Mouse (Mus musculus): ENCODE measurements around the gene Rhof. TPM values are rescaled to one million over a fixed set of nuclear protein-coding genes. Genes with fewer than 3 reads are reported as not detected.
A peak's percentile ranks its signal among the peaks of the same experiment; 100 is the strongest.

Rhof gene
- polyA plus RNA-seq, 1 experiment = 32.3 TPM

DNA sequence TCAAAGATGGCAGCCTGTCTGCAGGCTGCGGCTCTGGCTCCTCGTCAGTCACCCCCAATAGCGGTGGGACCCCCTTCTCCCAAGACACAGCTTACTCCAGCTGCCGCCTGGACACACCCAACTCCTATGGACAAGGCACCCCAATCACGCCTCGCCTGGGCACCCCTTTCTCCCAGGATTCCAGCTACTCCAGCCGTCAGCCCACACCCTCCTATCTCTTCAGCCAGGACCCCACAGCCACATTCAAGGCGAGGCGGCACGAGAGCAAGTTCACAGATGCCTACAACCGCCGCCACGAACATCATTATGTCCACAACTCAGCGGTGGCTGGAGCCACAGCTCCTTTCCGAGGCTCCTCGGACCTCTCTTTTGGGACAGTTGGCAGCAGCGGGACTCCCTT is 15.1 kb upstream of the Rhof start:
- Histone ChIP-seq H3K27me3 (ENCODE audit: control insufficient read depth, insufficient read depth, low read length) (no peaks in the 10 kb centered on the region), H3K4me1 (ENCODE audit: control insufficient read depth, insufficient read depth, low read length) (peaks cover 26% of the 10 kb centered on the region), H3K27ac (ENCODE audit: insufficient read depth, low read length) (no peak overlapping the region), H3K4me3 (replicated peaks; ENCODE audit: insufficient read depth, low read depth, low read length) (no peak overlapping the region)
- no peak for TF ChIP-seq CTCF (IDR thresholded peaks at IDR 0.05; ENCODE audit: borderline replicate concordance, insufficient read depth, low read depth, low read length)
- TF ChIP-seq POLR2A (IDR thresholded peaks at IDR 0.05; ENCODE audit: borderline replicate concordance, insufficient read depth, low read length) = no peak
- WGBS = 47% methylated on average over 17 of the region's 17 CpGs
- peak in 1 of 2 experiments; percentile 42 for DNase-seq

DNA sequence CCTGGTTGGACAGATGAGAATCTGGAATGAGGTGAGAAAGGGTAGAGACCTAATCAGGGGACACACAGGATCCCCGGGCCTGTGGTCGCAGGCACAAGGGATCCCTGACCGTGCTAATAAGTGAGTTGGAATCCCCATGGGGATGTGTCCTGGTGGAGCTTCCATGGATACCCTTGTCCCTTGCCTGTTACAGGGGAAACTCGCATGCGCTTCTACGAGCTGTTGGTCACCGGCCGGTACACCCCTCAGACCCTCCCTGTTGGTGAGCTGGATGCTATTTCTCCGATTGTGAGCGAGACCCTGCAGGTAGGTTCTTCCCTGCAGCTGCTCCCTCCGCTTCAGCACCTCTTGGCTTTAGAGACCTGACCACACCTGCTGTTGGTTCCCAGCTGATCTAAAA is 13.9 kb upstream of the Rhof start:
- Histone ChIP-seq H3K4me3 (replicated peaks; ENCODE audit: insufficient read depth, low read depth, low read length) (no peak overlapping the region), H3K27ac (ENCODE audit: insufficient read depth, low read length) (no peak overlapping the region), H3K27me3 (ENCODE audit: control insufficient read depth, insufficient read depth, low read length) (no peaks in the 10 kb centered on the region), H3K4me1 (ENCODE audit: control insufficient read depth, insufficient read depth, low read length) (peaks cover 26% of the 10 kb centered on the region)
- WGBS = 75% methylated on average over 11 of the region's 11 CpGs
- TF ChIP-seq POLR2A (IDR thresholded peaks at IDR 0.05; ENCODE audit: borderline replicate concordance, insufficient read depth, low read length) (no peak), CTCF (IDR thresholded peaks at IDR 0.05; ENCODE audit: borderline replicate concordance, insufficient read depth, low read depth, low read length) (no peak)
- no peak for DNase-seq

DNA sequence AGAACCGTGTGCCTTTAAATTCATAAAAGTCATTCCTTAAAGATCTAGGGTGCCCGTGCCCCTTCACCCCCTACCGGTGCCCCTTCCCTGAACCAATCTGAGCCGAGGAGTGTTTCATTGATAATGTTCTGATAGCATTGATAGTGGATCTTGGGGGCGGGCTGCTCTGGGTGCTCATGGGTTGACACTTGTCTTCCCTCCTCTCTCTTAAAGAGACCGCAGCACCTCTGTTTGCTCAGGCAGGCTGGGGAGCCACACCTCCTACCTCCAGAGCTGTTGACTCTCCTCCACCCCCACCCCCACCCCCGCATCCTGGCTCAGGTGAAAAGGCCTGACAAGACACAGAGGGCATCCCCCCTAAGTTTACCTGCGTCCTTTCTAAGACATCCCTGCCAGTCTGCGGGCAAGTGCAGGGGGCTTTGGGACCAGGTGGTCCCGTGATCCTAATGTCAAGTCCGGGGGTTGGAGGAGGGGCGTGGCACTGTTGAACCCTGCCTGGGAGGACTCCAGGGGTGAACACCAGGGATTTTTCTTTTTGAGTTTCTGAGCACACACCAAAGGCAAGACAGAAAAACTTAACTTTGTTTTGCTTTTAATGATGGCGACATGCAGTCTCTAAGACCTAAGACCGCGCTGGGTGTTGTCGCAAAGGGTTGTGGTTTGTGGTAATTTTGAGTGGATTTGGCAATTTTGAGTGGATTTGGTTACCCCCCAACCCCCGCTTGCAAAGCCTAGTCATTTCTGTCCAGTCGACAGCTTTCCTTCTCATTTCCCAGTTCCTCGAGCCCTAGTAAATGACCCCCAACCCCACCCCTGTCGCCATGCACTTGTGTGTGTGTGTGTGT is 12.5 kb upstream of the Rhof start:
- H3K4me3 ChIP-seq (replicated peaks; ENCODE audit: insufficient read depth, low read depth, low read length) = peak overlapping the region; percentile 64
- no peaks in the 10 kb centered on the region for H3K27me3 ChIP-seq (ENCODE audit: control insufficient read depth, insufficient read depth, low read length)
- H3K27ac ChIP-seq (ENCODE audit: insufficient read depth, low read length) = no peak overlapping the region
- WGBS = 33% methylated on average over 20 of the region's 20 CpGs
- peak in 1 of 2 experiments; percentile 35 for DNase-seq
- peaks cover 26% of the 10 kb centered on the region for H3K4me1 ChIP-seq (ENCODE audit: control insufficient read depth, insufficient read depth, low read length)
- no peak for TF ChIP-seq POLR2A (IDR thresholded peaks at IDR 0.05; ENCODE audit: borderline replicate concordance, insufficient read depth, low read length)
- TF ChIP-seq CTCF (IDR thresholded peaks at IDR 0.05; ENCODE audit: borderline replicate concordance, insufficient read depth, low read depth, low read length) = no peak

DNA sequence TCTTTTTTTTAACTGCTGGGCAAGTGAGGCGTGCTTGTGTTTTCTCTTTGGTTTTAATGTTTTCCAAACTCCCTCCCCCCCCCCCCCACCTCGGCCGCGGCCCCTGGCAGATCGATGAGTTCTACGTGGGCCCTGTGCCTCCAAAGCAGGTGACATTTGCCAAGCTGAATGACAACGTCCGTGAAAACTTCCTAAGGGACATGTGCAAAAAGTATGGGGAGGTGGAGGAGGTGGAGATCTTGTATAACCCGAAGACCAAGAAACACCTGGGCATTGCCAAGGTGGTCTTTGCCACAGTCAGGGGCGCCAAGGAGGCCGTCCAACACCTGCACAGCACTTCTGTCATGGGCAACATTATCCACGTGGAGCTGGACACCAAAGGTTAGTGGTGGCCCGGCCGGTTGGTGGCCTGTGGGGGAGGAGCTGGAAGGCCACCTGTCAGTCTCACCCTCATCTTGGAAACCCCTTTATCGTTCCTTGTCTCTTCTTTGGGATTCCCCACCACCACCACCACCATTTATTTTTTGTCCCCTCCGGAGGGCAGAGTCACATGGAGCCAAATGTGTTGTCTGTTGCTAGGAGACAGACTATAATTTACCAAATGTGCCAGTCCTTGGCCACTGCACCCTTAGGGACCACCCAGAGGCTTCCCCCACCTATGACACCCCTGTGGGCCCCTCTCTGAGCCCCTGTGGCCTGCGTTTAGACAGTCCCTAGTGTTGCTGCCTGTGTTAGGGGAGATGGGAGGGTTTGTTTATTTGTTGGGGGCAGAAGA is 11.7 kb upstream of the Rhof start:
- TF ChIP-seq CTCF (IDR thresholded peaks at IDR 0.05; ENCODE audit: borderline replicate concordance, insufficient read depth, low read depth, low read length) (no peak), POLR2A (IDR thresholded peaks at IDR 0.05; ENCODE audit: borderline replicate concordance, insufficient read depth, low read length) (no peak)
- no peaks in the 10 kb centered on the region for H3K27me3 ChIP-seq (ENCODE audit: control insufficient read depth, insufficient read depth, low read length)
- H3K4me1 ChIP-seq (ENCODE audit: control insufficient read depth, insufficient read depth, low read length) = peaks cover 22% of the 10 kb centered on the region
- peak overlapping the region; percentile 64 for H3K4me3 ChIP-seq (replicated peaks; ENCODE audit: insufficient read depth, low read depth, low read length)
- 3% methylated on average over 17 of the region's 17 CpGs for WGBS
- no peak overlapping the region; the same call in 1 of the 2 replicates for H3K27ac ChIP-seq (ENCODE audit: insufficient read depth, low read length)
- peak; percentile 36 to 46 for DNase-seq

DNA sequence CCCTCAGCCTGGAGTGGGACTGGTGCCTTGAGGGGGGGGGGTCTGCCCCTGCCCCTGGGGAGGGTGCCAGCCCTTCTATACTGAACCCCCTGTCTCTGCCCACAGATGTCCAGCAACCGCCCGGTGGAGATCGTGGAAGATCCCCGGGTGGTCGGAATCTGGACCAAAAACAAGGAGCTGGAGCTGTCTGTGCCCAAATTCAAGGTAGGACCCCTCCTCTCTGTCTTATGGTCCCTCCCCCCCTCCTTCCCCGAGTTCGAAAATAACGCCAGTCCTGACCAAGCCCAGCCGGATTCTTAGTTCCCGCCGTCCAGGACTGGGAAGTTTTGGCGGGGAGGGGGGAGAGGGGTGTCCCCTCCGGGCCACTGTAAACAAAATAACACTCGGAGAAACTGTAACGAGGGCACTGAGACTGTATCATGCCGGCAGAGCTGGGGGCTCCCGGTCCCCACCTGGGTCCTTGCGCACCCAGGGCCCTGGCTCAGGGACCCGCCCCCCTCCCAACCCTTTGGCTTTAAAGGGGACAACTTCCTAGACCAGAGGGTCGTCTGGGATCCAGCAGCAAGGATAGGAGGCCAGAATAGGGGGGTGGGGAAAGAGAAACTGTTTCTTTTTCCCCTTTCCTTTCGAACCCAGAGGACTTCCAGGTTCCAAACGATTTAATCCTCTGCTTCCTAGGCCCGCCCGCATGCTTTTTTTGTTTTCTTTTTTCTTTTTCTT is 10.9 kb upstream of the Rhof start:
- under 1% methylated on average over 24 of the region's 24 CpGs for WGBS
- peak; percentile 53 to 59 for DNase-seq
- peak overlapping the region; percentile 84 for H3K4me3 ChIP-seq (replicated peaks; ENCODE audit: insufficient read depth, low read depth, low read length)
- TF ChIP-seq CTCF (IDR thresholded peaks at IDR 0.05; ENCODE audit: borderline replicate concordance, insufficient read depth, low read depth, low read length) (no peak), POLR2A (IDR thresholded peaks at IDR 0.05; ENCODE audit: borderline replicate concordance, insufficient read depth, low read length) (no peak)
- peaks cover 15% of the 10 kb centered on the region for H3K4me1 ChIP-seq (ENCODE audit: control insufficient read depth, insufficient read depth, low read length)
- peak overlapping the region; percentile 37; the same call in 1 of the 2 replicates for H3K27ac ChIP-seq (ENCODE audit: insufficient read depth, low read length)
- H3K27me3 ChIP-seq (ENCODE audit: control insufficient read depth, insufficient read depth, low read length) = no peaks in the 10 kb centered on the region

DNA sequence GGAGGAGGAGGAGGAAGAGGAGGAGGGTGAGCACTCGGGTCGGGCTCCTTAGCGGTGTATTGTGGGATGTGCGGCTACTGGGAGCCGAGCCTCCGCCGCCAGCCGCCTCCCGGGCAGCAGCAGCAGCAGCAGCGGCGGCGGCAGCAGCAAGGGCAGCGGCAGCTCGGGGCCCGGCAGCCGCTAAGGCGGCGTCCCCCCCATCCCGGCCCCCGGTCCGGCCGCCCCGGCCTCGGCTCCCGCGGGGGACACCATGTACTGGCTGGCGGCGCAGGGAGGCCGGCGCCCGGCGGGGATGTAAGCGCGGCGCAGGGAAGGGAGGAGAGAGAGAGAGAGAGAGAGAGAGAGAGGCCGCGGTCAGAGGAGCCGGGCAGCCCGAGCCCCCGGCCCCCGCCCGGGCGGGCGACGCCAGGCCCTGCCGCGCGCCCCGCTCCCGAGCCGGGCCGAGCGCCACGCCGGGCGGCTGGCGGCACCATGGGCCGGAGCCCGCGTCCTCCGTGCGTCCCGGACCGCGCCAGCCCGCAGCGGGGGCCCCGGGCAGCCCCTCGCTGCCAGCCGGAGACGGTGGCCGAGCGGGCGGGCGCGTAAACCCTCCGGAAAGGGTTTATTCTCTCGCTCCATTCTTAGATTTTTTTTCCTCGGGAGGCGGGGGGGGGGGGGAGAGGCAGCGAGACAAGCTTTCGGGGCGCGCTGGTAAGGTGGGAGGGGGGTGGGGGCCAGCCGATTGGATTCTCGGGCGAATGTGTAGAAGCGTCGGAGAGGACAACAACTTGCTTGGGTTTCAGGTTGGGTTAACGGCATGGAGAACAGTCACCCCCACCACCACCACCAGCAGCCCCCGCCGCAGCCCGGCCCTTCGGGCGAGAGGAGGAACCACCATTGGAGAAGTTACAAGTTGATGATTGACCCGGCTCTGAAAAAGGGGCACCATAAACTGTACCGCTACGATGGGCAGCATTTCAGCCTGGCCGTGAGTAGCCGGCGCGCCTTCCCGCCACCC is 10.0 kb upstream of the Rhof start, which contains the start of gene Setd1b:
TSS of gene Setd1b (plus strand) at position 33 of the 997 bp plus-strand sequence.
- under 1% methylated on average over 99 of the region's 103 CpGs for WGBS
- Histone ChIP-seq H3K4me3 (replicated peaks; ENCODE audit: insufficient read depth, low read depth, low read length) (peak within 1 kb of the TSS; percentile 84), H3K4me1 (ENCODE audit: control insufficient read depth, insufficient read depth, low read length) (peaks cover 8% of the 10 kb centered on the region), H3K27me3 (ENCODE audit: control insufficient read depth, insufficient read depth, low read length) (no peaks in the 10 kb centered on the region), H3K27ac (ENCODE audit: insufficient read depth, low read length) (peak within 1 kb of the TSS; percentile 97)
- peak; percentile 70 to 76 for DNase-seq
- TF ChIP-seq CTCF (IDR thresholded peaks at IDR 0.05; ENCODE audit: borderline replicate concordance, insufficient read depth, low read depth, low read length) (no peak), POLR2A (IDR thresholded peaks at IDR 0.05; ENCODE audit: borderline replicate concordance, insufficient read depth, low read length) (no peak)

Measured in cerebellum, adult 2 months (tissue).